Mouse (Mus musculus) midbrain, embryonic 11.5 days (tissue): ENCODE results near the gene Lclat1. TPM values are rescaled to one million over a fixed set of nuclear protein-coding genes. Genes with fewer than 3 reads are reported as not detected.

Experiments
- ATAC-seq: fragments of 200-750 bp; cut with Nextera tagmentation; 2 replicates; pipeline ENCODE4 v1.8.0; 2017; ENCODE audit warnings: moderate TSS enrichment, moderate library complexity; ENCODE audit not compliant: low FRiP score
- DNase-seq: peaks from one replicate; pipeline ENCODE4 v3.0.0; 2015; ENCODE audit warnings: low spot score; ENCODE audit errors: missing footprints
- H3K27ac ChIP-seq: fragments of 300-500 bp; sonication (generic); 2 replicates; pipeline ENCODE4 v1.5.1; 2014; ENCODE audit warnings: low read depth, low read length
- H3K27me3 ChIP-seq: fragments of 300-500 bp; sonication (generic); 2 replicates; pipeline ENCODE4 v1.6.1; 2014; ENCODE audit warnings: mild to moderate bottlenecking, low read length, moderate library complexity, mixed read lengths; ENCODE audit not compliant: control insufficient read depth, insufficient read depth
- H3K36me3 ChIP-seq: fragments of 300-500 bp; sonication (generic); 2 replicates; pipeline ENCODE4 v1.6.1; 2014; ENCODE audit warnings: mild to moderate bottlenecking, low read length, moderate library complexity, mixed read lengths; ENCODE audit not compliant: control insufficient read depth, insufficient read depth
- H3K4me1 ChIP-seq: fragments of 300-500 bp; sonication (generic); 2 replicates; pipeline ENCODE4 v1.6.1; 2014; ENCODE audit warnings: low read length; ENCODE audit not compliant: control insufficient read depth, insufficient read depth
- H3K4me2 ChIP-seq: fragments of 300-500 bp; sonication (generic); 2 replicates; pipeline ENCODE4 v1.6.1; 2014; ENCODE audit warnings: mild to moderate bottlenecking, moderate library complexity
- H3K4me3 ChIP-seq: fragments of 300-500 bp; sonication (generic); 2 replicates; pipeline ENCODE4 v1.5.1; 2014; ENCODE audit warnings: low read depth, low read length
- H3K9ac ChIP-seq: fragments of 300-500 bp; sonication (generic); 2 replicates; pipeline ENCODE4 v1.6.1; 2014; ENCODE audit warnings: low read length
- H3K9me3 ChIP-seq: fragments of 300-500 bp; sonication (generic); 2 replicates; pipeline ENCODE4 v1.6.1; 2016; ENCODE audit warnings: low read length; ENCODE audit not compliant: control insufficient read depth
- WGBS: fragments of 180-500 bp; shearing (Covaris S2); extraction: QIAGEN DNeasy Blood & Tissue Kit; methylation state at CpG from one replicate; pipeline ENCODE4 v1.1.7; 2014; 5-methylcytosine and 5-hydroxymethylcytosine counted together
- polyA plus RNA-seq: library from polyadenylated mRNA; unstranded; fragments of >200 nt; fragmentation: Nextera tagmentation; extraction: Ambion mirVana; gene quantifications from 2 replicates; pipeline ENCODE4 v1.2.1, GENCODE M21; 2014

Gene Lclat1
- polyA plus RNA-seq, 1 experiment from 2014 or later: 14.3 TPM

DNA sequence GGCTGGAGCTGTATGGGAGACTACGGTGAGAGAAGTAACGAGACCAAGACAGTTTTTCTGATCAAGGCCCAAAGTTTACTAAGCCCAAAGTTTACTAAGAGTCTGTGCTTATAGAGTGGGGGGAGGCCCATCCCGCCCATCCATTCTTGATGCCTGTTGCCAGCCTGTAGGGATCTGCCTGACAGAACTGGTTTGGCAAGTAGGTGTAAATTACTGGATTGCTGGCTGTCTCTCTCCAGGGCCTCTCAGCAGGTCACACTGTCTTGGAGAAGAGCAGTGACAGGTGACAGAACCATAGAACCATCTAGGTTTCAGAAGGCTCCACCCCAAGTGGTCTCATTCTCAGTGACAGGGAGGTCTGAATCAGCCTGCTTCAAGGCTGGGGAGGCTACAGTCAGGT lies 109.5 kb downstream of the Lclat1 start:
- DNase-seq (no peak), ATAC-seq (no peak)
- Histone ChIP-seq H3K36me3 (no peaks in the 10 kb centered on the region), H3K4me3 (no peak overlapping the region), H3K4me1 (no peaks in the 10 kb centered on the region), H3K27me3 (no peaks in the 10 kb centered on the region), H3K9me3 (no peaks in the 10 kb centered on the region), H3K9ac (no peak overlapping the region), H3K4me2 (no peak overlapping the region), H3K27ac (no peak overlapping the region)
- 88% methylated on average over 3 of the region's 3 CpGs for WGBS

DNA sequence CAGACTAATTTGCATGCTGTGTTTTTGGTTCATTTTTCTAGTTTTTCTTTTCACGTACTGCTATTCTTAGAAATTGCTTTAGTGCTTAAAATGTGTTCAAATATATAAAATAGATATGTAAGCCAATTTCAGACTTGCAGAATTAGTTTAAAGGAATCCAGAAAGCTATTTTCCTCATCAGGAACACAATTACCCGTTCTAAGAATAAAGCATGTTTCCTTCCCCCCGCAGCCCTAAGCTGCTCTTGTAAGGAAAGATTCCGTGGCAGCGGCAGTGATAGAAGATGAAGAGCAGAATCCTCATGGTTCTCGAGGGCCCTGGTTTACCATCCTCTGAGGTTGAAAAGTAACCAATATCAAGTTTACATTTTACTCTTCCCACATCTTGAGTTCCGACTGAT lies 113.0 kb downstream of the Lclat1 start:
- Histone ChIP-seq H3K9me3 (no peaks in the 10 kb centered on the region), H3K36me3 (no peaks in the 10 kb centered on the region), H3K27ac (no peak overlapping the region), H3K4me2 (no peak overlapping the region), H3K9ac (no peak overlapping the region), H3K27me3 (no peaks in the 10 kb centered on the region), H3K4me1 (peaks cover 3% of the 10 kb centered on the region; the same call in 1 of the 2 replicates), H3K4me3 (no peak overlapping the region)
- WGBS: 71% methylated on average over 7 of the region's 7 CpGs
- DNase-seq (no peak), ATAC-seq (no peak)

DNA sequence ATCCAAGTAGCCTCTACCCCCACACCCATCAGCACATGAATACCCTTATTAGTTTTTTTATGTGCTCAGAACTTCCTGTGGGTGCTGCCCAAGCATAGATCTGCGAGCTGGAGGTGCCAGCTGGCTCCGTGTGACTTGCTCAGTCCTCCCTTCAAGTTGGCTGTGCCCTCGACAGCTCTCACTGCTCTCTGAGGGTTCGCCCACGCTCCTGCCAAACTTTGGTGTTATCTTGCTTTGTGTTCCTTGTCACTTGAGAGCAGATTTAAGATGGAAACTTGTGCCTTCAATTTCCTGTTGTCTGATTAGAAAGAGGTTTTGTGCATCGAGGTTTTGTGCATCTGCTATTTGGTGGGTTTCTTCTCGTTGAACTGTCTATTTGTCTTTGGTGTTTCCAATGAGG lies 114.3 kb downstream of the Lclat1 start:
- H3K4me2 ChIP-seq: no peak overlapping the region
- H3K4me3 ChIP-seq: no peak overlapping the region
- DNase-seq (no peak), ATAC-seq (no peak)
- H3K36me3 ChIP-seq: no peaks in the 10 kb centered on the region
- peaks cover 3% of the 10 kb centered on the region; the same call in 1 of the 2 replicates for H3K4me1 ChIP-seq
- H3K9me3 ChIP-seq: no peaks in the 10 kb centered on the region
- H3K27ac ChIP-seq: no peak overlapping the region
- WGBS: 73% methylated on average over 7 of the region's 7 CpGs
- H3K27me3 ChIP-seq: no peaks in the 10 kb centered on the region
- no peak overlapping the region for H3K9ac ChIP-seq

DNA sequence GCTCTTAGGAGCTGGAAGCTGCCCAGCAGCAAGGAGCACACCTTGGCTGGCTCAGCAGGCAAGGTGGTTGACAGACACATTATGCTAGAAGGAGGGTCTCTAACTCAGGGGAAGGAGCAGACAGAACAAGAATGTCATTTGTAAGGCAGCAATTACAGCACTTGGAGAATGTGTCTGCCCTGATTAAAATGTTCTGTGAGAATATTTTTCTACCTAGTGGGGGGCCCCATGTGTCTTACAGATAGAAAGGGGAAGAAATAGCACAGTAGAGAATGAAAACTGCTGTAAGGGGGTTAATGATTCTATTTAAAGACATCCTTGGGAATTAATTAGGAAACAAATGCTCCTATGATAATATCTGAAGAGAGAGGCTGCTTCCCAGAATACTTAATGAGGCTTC lies 117.7 kb downstream of the Lclat1 start:
- no peak overlapping the region for H3K4me2 ChIP-seq
- H3K4me1 ChIP-seq: peaks cover 3% of the 10 kb centered on the region; the same call in 1 of the 2 replicates
- no peak overlapping the region for H3K4me3 ChIP-seq
- H3K27me3 ChIP-seq: no peaks in the 10 kb centered on the region
- H3K27ac ChIP-seq: no peak overlapping the region
- DNase-seq (no peak), ATAC-seq (no peak)
- no peak overlapping the region for H3K9ac ChIP-seq
- no peaks in the 10 kb centered on the region for H3K36me3 ChIP-seq
- H3K9me3 ChIP-seq: no peaks in the 10 kb centered on the region

DNA sequence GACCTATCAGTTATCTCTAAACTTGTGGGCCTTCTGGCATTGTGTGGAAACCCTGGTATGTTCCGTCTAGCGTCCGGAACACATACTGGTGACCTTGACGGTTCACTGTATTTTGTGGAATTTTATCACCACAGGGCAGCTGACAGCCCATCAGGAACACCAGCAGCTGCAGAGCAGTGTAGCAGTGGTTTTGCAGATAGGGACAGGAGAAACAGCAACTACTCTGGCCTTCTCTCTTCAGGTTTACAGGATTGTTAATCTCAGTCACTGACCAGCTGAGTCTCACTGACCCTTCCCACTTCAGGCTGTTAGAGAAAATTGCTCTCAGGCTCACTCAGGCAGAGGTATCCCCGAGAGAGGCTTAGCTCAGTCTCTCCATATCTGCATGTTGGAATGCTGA lies 118.2 kb downstream of the Lclat1 start:
- H3K4me3 ChIP-seq: no peak overlapping the region
- no peaks in the 10 kb centered on the region for H3K9me3 ChIP-seq
- no peaks in the 10 kb centered on the region for H3K27me3 ChIP-seq
- DNase-seq (no peak), ATAC-seq (peak; percentile 69)
- H3K36me3 ChIP-seq: no peaks in the 10 kb centered on the region
- H3K27ac ChIP-seq: 0 out of 2 replicates have a peak overlapping the region, but pooled peaks have one; percentile 20
- H3K9ac ChIP-seq: no peak overlapping the region
- H3K4me2 ChIP-seq: no peak overlapping the region
- peaks cover 3% of the 10 kb centered on the region; the same call in 1 of the 2 replicates for H3K4me1 ChIP-seq
- 57% methylated on average over 5 of the region's 5 CpGs for WGBS

DNA sequence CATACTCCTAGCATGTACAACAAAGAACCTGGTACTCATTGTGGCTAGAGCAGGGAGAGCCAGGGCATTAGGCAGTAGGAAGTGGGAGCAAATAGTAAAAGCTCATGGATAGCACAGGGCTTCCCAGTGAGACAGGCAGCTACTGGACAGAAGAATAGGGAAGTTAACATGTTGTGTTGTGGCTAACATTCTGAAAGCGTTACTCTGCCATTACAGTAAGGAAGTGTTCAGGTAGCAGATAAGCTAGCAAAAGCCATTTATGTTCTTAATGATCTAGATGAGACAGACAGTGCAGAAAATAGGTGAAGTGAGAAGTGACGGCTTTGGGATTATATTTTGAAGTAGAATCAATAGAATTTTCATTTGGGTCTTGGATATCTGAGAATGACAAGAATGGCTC lies 118.8 kb downstream of the Lclat1 start:
- H3K9ac ChIP-seq: no peak overlapping the region
- DNase-seq (no peak), ATAC-seq (no peak)
- H3K27me3 ChIP-seq: no peaks in the 10 kb centered on the region
- no peak overlapping the region for H3K4me2 ChIP-seq
- H3K9me3 ChIP-seq: no peaks in the 10 kb centered on the region
- no peak overlapping the region for H3K4me3 ChIP-seq
- H3K27ac ChIP-seq: no peak overlapping the region; the same call in 1 of the 2 replicates
- H3K4me1 ChIP-seq: peaks cover 3% of the 10 kb centered on the region; the same call in 1 of the 2 replicates
- 85% methylated on average over 2 of the region's 2 CpGs for WGBS
- no peaks in the 10 kb centered on the region for H3K36me3 ChIP-seq

DNA sequence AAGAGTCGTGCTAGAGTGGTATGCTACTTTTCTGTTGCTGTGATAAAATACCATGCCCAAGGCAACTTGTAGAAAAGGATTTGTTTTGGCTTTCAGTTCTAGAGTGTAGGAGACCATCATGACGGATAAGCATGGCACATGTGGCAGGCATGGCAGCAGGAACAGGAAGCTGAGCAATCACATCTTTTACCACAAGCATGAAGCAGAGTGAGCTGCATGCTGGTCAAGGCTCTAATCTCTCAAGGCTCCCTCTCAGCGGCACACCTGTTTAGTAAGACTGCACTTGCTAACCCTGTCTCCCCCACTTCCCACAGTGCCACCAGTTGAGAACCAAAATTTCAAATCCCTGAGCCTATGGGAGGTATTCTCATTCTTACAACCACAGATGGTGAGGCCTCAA lies 119.6 kb downstream of the Lclat1 start:
- no peaks in the 10 kb centered on the region for H3K36me3 ChIP-seq
- no peak overlapping the region for H3K4me3 ChIP-seq
- no peak overlapping the region for H3K4me2 ChIP-seq
- no peaks in the 10 kb centered on the region for H3K9me3 ChIP-seq
- H3K27ac ChIP-seq: no peak overlapping the region
- WGBS: 99% methylated on average over 3 of the region's 3 CpGs
- ATAC-seq (no peak), DNase-seq (no peak)
- peaks cover 3% of the 10 kb centered on the region; the same call in 1 of the 2 replicates for H3K4me1 ChIP-seq
- no peak overlapping the region for H3K9ac ChIP-seq
- H3K27me3 ChIP-seq: no peaks in the 10 kb centered on the region

DNA sequence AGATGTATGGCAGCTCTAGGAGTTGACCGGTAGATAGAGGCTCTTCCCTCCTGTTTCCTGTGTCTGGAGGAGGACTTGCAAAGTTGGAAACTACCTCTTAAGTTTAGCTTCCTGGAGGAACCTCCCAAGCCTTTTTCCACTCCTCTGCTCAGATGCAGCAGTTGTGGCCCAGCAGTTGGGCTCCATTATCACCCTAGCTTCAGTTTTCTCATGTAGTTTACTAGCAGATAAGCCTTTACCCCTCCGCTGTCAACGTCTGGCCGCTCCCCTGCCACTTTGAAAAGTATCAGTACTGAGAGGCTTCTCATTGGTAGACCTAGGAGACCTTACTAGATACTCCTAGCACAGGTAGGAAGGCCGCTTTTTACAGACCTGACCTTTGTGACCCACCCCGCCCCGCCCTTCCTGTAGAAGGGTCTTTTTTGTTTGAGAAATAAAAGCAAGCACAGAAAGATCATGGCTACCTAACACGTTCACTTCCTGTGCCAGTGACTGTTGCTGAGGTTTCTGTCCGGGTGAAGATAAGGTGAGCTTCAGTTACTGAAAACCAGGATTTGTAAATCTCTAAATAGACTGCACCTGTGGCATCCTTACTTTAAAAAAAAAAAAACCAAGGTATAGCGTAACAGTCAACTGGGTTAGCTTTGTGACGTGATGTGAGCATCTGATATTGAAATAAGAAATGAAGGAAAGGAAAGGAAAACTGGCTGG lies 121.8 kb downstream of the Lclat1 start:
- no peak overlapping the region for H3K4me3 ChIP-seq
- H3K27me3 ChIP-seq: no peaks in the 10 kb centered on the region
- peaks cover 3% of the 10 kb centered on the region; the same call in 1 of the 2 replicates for H3K4me1 ChIP-seq
- no peaks in the 10 kb centered on the region for H3K9me3 ChIP-seq
- no peak overlapping the region for H3K4me2 ChIP-seq
- 92% methylated on average over 11 of the region's 11 CpGs for WGBS
- no peak overlapping the region for H3K27ac ChIP-seq
- H3K36me3 ChIP-seq: no peaks in the 10 kb centered on the region
- ATAC-seq (no peak), DNase-seq (no peak)
- H3K9ac ChIP-seq: no peak overlapping the region

DNA sequence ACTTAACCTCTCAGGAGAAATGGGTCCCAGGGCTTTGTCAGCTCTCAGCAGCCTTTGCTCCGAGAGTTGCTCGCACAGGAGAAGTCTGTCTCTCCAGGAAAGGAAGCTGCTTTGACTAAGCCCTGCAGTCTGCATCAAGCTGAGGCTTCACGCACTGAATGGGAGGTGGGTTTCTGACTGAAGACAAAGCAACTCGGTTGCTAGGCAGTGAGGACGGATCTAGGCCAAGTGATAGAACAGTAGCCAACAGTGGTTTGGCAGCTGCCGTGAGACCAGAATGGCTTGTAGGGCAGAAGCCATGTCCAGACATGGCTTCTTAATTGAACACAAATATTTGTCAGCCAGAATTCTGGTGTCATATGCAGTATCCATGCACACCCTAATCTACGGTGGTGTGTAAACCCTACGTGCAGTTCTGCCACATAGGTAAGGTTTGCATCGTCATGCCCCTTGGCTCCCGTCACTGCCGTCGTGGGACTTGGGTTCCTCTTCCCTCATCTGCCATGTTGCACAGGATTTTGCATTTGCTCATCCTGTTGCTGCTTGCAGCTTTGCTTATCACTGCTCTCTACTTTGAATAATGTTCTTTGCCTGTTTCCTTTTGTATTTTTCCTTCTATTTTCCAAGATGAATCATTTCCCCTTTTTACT lies 122.7 kb downstream of the Lclat1 start:
- H3K36me3 ChIP-seq: no peaks in the 10 kb centered on the region
- DNase-seq: no peak
- no peak overlapping the region for H3K27ac ChIP-seq
- ATAC-seq: 0 out of 2 replicates have a peak, but pooled peaks have one; percentile 61
- no peaks in the 10 kb centered on the region for H3K27me3 ChIP-seq
- H3K4me3 ChIP-seq: no peak overlapping the region
- H3K4me2 ChIP-seq: no peak overlapping the region
- H3K4me1 ChIP-seq: peaks cover under 1% of the 10 kb centered on the region; the same call in 1 of the 2 replicates
- H3K9ac ChIP-seq: no peak overlapping the region
- 77% methylated on average over 12 of the region's 12 CpGs for WGBS
- no peaks in the 10 kb centered on the region for H3K9me3 ChIP-seq
